Mouse (Mus musculus) heart, postnatal 0 days (tissue): ENCODE results near the gene Spdye4c. TPM values are rescaled to one million over a fixed set of nuclear protein-coding genes. Genes with fewer than 3 reads are reported as not detected.

Source experiments
- ATAC-seq: fragments of 200-750 bp; cut with Nextera tagmentation; 2 replicates; pipeline ENCODE4 v1.8.0; 2017; ENCODE audit warnings: low read depth, moderate number of reproducible peaks, moderate library complexity; ENCODE audit not compliant: insufficient read depth
- DNase-seq: peaks from one replicate; pipeline ENCODE4 v3.0.0-alpha.2; 2016; ENCODE audit warnings: low spot score
- H3K27ac ChIP-seq: fragments of 300-500 bp; sonication (generic); 2 replicates; pipeline ENCODE4 v1.5.1; 2014; ENCODE audit warnings: low read depth, mild to moderate bottlenecking
- H3K27me3 ChIP-seq: fragments of 300-500 bp; sonication (generic); 2 replicates; pipeline ENCODE4 v1.6.1; 2014; ENCODE audit warnings: low read length, mixed read lengths; ENCODE audit not compliant: control insufficient read depth, insufficient read depth
- H3K36me3 ChIP-seq: fragments of 300-500 bp; sonication (generic); replicated peaks from 2 replicates; pipeline ENCODE4 v1.6.1; 2014; ENCODE audit warnings: low read length, mixed read lengths; ENCODE audit not compliant: control insufficient read depth, insufficient read depth
- H3K4me1 ChIP-seq: fragments of 300-500 bp; sonication (generic); 2 replicates; pipeline ENCODE4 v1.6.1; 2014; ENCODE audit warnings: antibody characterized with exemption; ENCODE audit not compliant: control insufficient read depth, insufficient read depth
- H3K4me2 ChIP-seq: fragments of 300-500 bp; sonication (generic); 2 replicates; pipeline ENCODE4 v1.6.1; 2014; ENCODE audit warnings: low read depth, mild to moderate bottlenecking, low read length, moderate library complexity
- H3K4me3 ChIP-seq: fragments of 300-500 bp; sonication (generic); 2 replicates; pipeline ENCODE4 v1.5.1; 2014; ENCODE audit warnings: low read depth, low read length
- H3K9ac ChIP-seq: fragments of 300-500 bp; sonication (generic); replicated peaks from 2 replicates; pipeline ENCODE4 v1.6.1; 2014; ENCODE audit warnings: low read depth, low read length, mixed read lengths
- H3K9me3 ChIP-seq: fragments of 300-500 bp; sonication (generic); replicated peaks from 2 replicates; pipeline ENCODE4 v1.6.1; 2016; ENCODE audit warnings: low read length; ENCODE audit not compliant: control insufficient read depth
- CTCF ChIP-seq: IDR thresholded peaks from 2 replicates; pipeline ENCODE4 v1.5.1; 2016; ENCODE audit warnings: antibody characterized with exemption, control low read depth, low read depth
- EP300 ChIP-seq: IDR thresholded peaks from 2 replicates; pipeline ENCODE4 v1.6.1; 2016; ENCODE audit warnings: antibody characterized with exemption, low read depth
- WGBS: fragments of 180-500 bp; shearing (Covaris S2); extraction: QIAGEN DNeasy Blood & Tissue Kit; methylation state at CpG from one replicate; pipeline ENCODE4 v1.1.7; 2014; 5-methylcytosine and 5-hydroxymethylcytosine counted together
- polyA plus RNA-seq: library from polyadenylated mRNA; unstranded; fragments of >200 nt; fragmentation: Nextera tagmentation; extraction: Ambion mirVana; gene quantifications from 2 replicates; pipeline ENCODE4 v1.2.1, GENCODE M21; 2015
- total RNA-seq: library from RNA; depleted of rRNA; stranded (reverse); fragments of >200 nt; gene quantifications from 2 replicates; pipeline ENCODE4 v1.2.3, GENCODE M21; 2014; ENCODE audit warnings: low replicate concordance

Gene Spdye4c
- total and polyA plus RNA-seq, 2 experiments from 2014 or later: not detected

DNA sequence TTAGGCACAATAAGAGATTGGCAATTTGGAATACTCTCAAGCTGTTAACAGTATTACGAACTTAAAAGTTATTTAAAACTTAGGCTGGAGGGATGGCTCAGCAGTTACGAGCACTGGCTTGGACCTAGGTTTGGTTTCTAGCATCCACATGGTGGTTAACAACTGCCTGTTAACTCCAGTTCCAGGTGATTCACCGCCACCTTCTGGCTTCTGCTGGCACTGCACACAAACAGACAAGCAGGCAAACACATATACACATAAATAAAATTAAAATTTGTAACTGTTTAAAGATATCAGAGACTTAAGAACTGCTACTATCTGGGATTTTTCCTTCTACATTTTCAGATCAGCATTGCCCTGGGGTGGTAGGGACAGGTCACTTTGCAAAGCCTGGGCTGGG, 26.8 kb upstream of the Spdye4c start:
- no peak overlapping the region for H3K4me2 ChIP-seq
- DNase-seq (no peak), ATAC-seq (no peak)
- no peaks in the 10 kb centered on the region for H3K36me3 ChIP-seq
- no peak overlapping the region for H3K4me3 ChIP-seq
- H3K4me1 ChIP-seq: no peaks in the 10 kb centered on the region
- TF ChIP-seq EP300: no peak
- no peak overlapping the region for H3K9ac ChIP-seq
- no peaks in the 10 kb centered on the region for H3K27me3 ChIP-seq
- H3K27ac ChIP-seq: no peak overlapping the region
- 0 out of 2 replicates have a peak, but pooled peaks cover 4% of the 10 kb centered on the region for H3K9me3 ChIP-seq
- WGBS: 85% methylated on average over 3 of the region's 3 CpGs

- ATAC-seq (no peak), DNase-seq (no peak)
- Histone ChIP-seq H3K4me2 (no peak overlapping the region), H3K27ac (no peak overlapping the region), H3K4me1 (no peaks in the 10 kb centered on the region), H3K27me3 (no peaks in the 10 kb centered on the region), H3K36me3 (no peaks in the 10 kb centered on the region), H3K9ac (no peak overlapping the region), H3K4me3 (no peak overlapping the region), H3K9me3 (0 out of 2 replicates have a peak, but pooled peaks cover 4% of the 10 kb centered on the region)
- 55% methylated on average over 8 of the region's 8 CpGs for WGBS
- no peak for TF ChIP-seq EP300
These were observed 25.1 kb upstream of the Spdye4c start for GRCm38 (mm10) chr2:128565904-128566303.

- no peak for DNase-seq
- Histone ChIP-seq H3K27me3 (no peaks in the 10 kb centered on the region), H3K4me3 (no peak overlapping the region), H3K4me1 (no peaks in the 10 kb centered on the region), H3K9me3 (0 out of 2 replicates have a peak, but pooled peaks cover 4% of the 10 kb centered on the region), H3K27ac (no peak overlapping the region), H3K36me3 (no peaks in the 10 kb centered on the region), H3K4me2 (no peak overlapping the region), H3K9ac (no peak overlapping the region)
- TF ChIP-seq CTCF: peak; percentile 39
- TF ChIP-seq EP300: no peak
- WGBS: 72% methylated on average over 10 of the region's 10 CpGs
- no peak for ATAC-seq
These were observed 24.5 kb upstream of the Spdye4c start for GRCm38 (mm10) chr2:128566304-128567147.

- WGBS: 77% methylated on average over 6 of the region's 6 CpGs
- H3K9ac ChIP-seq: no peak overlapping the region
- H3K4me2 ChIP-seq: no peak overlapping the region
- no peaks in the 10 kb centered on the region for H3K36me3 ChIP-seq
- H3K4me3 ChIP-seq: no peak overlapping the region
- 0 out of 2 replicates have a peak, but pooled peaks cover 4% of the 10 kb centered on the region for H3K9me3 ChIP-seq
- H3K27ac ChIP-seq: no peak overlapping the region
- H3K27me3 ChIP-seq: no peaks in the 10 kb centered on the region
- no peak for DNase-seq
- no peak for TF ChIP-seq EP300
- no peak for ATAC-seq
- no peaks in the 10 kb centered on the region for H3K4me1 ChIP-seq
These were observed 23.0 kb upstream of the Spdye4c start for GRCm38 (mm10) chr2:128568018-128568417.

DNA sequence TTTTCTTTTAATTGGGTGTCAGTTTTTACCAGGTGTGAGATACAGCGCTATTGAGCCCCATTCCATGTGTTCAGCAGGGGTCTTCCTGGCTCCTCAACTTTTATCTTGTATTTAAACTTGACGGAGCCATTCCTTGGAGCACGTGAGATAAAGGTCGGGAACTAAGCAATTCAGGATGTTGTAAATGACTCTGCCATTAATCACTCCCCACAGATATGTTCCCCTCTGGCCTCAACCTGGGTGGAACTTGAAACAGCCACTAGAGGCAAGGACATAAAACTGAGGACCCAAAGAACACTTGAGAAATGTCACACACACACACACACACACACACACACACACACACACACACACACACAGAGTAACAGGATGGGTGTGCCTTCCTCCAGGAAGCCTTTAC, 22.5 kb upstream of the Spdye4c start:
- DNase-seq (no peak), ATAC-seq (no peak)
- no peaks in the 10 kb centered on the region for H3K4me1 ChIP-seq
- no peak overlapping the region for H3K27ac ChIP-seq
- 0 out of 2 replicates have a peak, but pooled peaks cover 4% of the 10 kb centered on the region for H3K9me3 ChIP-seq
- H3K9ac ChIP-seq: no peak overlapping the region
- H3K27me3 ChIP-seq: no peaks in the 10 kb centered on the region
- H3K4me2 ChIP-seq: no peak overlapping the region
- TF ChIP-seq CTCF (no peak), EP300 (no peak)
- no peak overlapping the region for H3K4me3 ChIP-seq
- no peaks in the 10 kb centered on the region for H3K36me3 ChIP-seq
- WGBS: 50% methylated on average over 4 of the region's 4 CpGs

GRCm38 (mm10) chr2:128571001-128571400, 20.0 kb upstream of the Spdye4c start:
- Histone ChIP-seq H3K4me3 (no peak overlapping the region), H3K9me3 (no peaks in the 10 kb centered on the region), H3K4me1 (no peaks in the 10 kb centered on the region), H3K4me2 (no peak overlapping the region), H3K9ac (no peak overlapping the region), H3K27me3 (no peaks in the 10 kb centered on the region), H3K27ac (no peak overlapping the region), H3K36me3 (no peaks in the 10 kb centered on the region)
- 76% methylated on average over 4 of the region's 4 CpGs for WGBS
- ATAC-seq (no peak), DNase-seq (no peak)
- TF ChIP-seq CTCF: no peak
- no peak for TF ChIP-seq EP300
